Mouse (Mus musculus): ENCODE measurements around the gene Mpzl3.
"Not testable (repeated sequence)": the region's sequence is repeated elsewhere in the genome, so short reads cannot be mapped to it uniquely, and the experiment has no call there.

Mpzl3 gene

DNA sequence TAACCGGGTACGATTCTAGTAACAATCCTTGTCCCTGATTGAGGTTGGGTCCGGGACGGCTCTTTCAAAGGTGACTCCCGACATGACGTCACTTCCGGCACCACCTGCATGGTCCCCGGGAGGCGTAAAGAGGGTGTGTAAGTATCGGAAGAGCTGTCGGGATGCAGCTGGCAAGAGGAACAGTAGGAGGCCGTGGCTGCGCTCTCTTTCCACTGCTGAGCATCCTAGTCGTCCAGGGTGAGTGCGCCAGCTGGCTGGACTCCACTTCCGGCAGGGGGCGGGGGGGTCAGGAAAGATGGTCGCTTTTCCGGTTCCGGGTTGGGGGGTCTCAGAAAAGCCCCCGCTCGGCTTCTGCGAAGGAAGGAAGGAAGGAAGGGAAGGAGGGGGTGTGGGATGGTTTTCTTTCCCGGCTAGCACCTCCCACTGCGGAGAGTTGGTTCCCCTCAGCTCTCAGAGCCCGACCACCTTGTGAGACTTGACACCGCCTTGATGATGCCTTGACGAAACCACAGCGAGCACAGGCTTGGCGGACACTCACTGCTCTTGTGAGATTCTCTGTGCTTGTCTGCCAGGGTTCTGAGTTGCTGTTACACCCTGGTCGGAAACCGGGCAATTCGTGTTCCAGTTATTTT is at the start of gene Mpzl3:
Gene Mpzl3 (plus strand): TSS at position 105 of the 632 bp plus-strand sequence.
- DNase-seq (ENCODE audit: low spot score) = peak; percentile 53

DNA sequence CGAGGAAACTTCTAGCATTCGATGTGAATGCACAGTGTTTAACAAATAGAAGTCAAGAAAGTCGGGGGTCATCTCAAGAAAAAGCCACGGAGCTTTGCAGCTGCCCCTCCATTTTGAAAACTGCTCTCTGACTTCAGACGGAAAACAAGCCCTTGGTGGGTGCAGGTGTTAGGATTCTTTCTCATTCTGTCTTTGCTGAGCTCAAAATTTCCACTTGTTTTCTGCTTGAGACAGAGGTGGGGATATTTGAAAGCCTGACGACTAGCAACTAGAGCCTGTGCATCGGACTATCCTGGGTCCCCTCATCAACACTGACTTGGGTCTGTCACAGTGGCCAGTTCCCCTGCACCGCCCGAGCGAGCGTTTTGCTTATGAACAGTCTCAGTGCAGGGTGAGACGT is 47.6 kb upstream of the Mpzl3 start:
- DNase-seq (ENCODE audit: low spot score) = no peak

DNA sequence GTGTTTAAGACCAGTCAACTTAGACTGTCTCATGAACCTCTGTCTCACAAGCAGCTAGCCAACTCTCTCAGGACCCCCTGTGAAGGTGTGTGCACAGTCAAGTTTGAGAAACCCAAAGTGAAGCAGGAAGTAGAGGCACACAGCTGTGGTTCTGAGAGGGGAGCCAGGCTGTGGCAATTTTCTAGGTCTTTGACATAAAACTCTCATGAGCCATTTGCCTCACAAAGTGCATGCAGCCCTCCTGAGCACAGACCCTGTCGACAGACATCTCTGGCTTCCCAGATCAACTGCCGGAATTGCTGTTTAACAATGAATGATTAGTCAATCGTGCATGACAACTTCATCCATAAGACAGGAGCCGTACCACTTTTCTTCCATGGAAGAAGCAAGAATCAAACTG is 46.6 kb upstream of the Mpzl3 start:
- DNase-seq (ENCODE audit: low spot score) = no peak

DNA sequence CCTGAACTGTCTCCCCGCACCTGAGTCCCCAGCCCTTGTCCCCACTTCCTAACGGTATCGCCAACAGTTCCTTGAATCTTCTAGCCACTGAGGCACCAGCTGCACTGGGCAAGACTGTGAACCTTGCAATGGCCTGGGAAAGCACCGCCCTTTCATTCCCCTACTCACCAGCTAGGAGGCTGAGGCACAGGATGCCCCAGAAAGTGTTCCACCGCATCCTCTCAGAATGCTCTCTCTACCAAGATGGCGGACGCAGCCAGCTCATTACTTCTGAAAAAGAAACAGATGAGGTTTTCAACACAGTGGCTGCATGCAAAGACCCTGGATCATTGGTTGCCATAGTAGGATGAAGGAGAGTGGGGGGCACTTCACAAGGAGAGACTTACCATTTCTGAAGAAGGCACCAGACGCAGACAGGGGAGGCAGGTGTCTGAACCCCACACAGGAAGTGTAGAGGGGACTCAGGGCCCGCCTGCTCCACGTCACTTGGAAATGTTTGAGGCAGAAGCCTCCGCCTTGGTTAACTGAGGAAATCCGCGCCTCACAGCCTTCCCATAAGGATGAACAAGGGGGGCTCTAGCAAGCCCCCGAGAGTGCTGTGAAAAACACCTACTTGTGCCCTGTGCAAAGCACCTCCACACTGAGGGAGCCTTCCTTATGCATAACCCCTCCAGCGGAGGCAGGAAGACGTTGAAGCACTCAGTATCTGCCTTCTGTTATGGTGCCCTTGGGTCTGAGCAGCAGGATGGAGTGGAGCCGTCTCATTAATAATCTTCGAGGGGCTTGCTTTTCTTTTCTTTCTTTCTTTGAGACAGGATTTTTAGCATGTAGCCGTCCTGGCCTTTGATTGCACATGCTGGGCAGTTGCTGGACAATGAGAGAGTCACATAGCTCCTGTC is 45.6 kb upstream of the Mpzl3 start, which contains the start of gene Cd3e:
Gene Cd3e (minus strand): TSS at position 448 of the 899 bp plus-strand sequence.
- no peak for DNase-seq (ENCODE audit: low spot score)

DNA sequence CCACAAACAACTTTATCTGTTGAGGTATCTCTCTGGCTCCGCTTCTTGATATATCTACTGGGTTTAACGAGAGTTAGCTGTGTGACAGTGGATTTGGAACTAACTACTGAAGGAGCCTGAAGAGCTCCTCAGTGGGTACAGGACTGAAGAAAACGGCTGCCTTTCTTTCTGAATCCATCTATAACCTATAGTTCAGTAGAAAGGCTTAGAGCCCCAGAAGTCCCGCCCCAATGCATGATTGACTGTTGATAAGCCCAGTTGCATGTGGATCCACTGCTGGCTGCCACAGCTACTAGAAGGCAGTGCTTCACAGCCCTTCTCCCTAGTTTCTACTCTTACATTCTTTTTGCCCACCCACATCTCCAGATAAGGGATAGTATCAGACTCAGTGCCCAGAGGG is 44.5 kb upstream of the Mpzl3 start:
- no peak for DNase-seq (ENCODE audit: low spot score)

DNA sequence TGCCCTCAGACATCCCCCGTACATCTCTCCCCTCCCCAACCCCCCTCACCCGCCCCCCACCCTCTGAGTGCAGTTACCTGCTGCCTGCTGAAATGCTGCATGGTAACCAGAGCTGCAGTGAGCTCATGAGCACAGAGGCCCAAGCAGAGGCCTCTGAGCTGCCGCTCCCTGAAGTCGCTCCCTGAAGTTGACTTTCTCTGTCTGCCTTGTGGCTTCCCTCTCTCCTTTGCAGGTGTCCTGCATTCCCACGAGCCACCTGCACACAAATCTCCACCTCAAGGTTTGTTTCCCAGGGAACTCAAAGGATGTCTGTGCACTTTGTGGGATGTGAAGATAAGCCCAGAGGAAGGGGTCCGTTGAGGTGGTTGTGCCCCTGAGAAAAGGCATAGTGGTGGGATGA is 43.7 kb upstream of the Mpzl3 start:
- no peak for DNase-seq (ENCODE audit: low spot score)

DNA sequence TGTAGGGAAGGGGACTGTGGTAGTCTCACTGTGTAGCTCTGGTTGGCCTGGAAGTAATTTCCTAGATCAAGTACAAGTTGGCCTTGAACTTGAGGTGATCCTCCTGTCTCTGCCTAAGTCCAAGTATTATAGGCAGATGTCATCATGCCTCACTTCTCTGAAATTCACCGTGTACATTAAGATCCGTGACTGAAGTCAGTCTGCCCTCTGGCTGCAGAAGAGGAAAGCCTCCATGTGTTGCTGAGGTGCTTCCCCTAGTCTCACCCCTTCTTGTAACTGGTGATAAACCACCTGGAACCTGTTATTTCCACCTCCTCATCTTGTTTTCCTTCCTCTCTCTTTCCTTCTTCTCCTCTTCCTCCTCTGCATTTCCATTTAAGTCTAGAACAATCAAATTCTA is 40.1 kb upstream of the Mpzl3 start:
- DNase-seq (ENCODE audit: low spot score) = no peak

DNA sequence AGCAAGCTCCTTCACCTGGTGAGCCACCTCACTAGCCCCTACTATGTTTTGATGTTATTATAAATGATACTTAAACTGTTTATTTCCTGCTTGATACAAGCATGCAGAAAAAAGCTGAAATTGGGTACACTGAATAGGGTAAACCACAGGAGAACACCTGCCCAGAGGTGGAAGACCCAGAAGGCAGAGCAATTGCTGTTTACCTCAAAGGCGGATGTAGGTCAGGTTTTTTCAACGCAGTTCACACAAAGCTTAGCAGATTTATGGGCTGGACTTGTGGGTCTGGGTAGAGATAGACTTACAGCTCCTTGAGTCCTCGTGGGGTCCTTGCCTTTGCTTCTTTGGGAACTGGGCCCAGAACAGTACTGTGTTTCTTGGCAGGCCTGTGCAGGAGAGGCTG is 39.1 kb upstream of the Mpzl3 start:
- DNase-seq (ENCODE audit: low spot score) = no peak

DNA sequence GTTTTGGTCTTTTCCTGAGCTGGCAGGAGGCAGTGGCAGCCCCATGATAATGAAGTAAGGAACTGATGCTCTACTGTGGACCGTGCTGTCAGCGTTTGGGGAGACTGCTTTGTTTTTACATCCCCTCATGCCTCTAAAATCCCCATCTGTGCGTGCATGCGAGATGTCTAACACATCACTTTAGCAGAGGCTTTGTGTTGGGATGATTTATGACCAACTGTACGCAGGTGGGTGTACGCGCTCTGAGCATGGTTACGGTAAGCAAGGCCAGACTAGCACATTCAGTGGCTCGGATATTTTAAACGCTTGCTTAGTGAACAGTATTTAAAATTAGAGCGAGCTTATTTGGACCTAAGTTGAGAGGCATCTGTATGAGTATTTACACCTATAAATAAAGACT is 37.0 kb upstream of the Mpzl3 start:
- no peak for DNase-seq (ENCODE audit: low spot score)

DNA sequence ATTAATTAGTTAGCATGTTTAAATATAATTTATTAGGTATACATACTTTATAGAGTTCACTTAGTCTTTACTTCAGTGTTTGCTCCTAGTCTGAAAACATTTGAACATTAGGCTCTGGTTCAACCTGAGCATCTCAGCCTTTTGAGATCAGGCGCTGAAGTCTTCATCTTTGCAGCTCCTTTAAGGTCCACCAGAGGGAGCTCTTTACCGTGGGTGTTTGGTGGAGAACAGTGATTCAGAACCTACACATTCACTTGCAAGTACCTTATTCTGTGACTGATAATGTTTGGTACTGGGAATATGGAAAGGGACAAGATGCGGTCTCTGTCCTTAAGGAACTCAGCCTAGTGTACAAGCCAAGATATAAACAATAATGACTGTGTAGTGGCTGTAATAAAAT is 32.2 kb upstream of the Mpzl3 start:
- no peak for DNase-seq (ENCODE audit: low spot score)

DNA sequence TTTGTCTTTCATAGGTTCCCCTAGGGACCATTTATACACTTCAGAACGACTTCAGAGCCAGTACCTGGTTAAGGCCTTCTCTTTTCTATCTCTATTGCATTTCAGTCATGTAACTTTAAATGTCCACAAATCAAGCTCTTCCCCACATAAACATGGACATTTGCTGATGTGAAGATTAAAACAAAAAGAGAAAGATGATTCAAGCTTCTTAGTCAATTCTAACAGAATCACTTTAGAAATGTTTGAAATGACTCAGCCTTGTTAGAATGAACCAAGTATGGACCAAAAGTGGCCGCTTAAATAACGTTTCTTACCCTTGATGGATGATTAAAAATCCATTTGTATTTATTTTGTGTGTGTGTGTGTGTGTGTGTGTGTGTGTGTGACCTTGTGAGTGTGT is 31.3 kb upstream of the Mpzl3 start:
- no peak for DNase-seq (ENCODE audit: low spot score)

DNA sequence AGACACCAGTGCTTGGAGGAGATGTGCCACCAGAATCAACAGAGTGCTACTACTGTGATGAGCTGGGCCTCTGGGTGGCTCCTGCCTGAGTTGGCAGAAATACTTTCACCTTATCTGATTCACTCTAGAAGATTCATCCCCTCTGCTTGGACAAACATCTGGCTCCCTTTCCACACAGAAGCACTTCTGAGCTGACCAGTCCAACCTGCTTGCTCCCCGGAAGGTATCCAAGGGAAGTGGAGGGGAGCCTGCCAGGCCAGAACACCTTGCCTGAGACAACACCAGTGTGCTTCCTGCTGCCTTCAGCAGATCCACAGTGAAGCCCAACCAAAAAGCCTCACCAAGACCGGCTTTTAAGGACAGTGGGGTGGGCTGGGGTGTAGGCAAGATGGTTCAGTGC is 30.8 kb upstream of the Mpzl3 start:
- no peak for DNase-seq (ENCODE audit: low spot score)

DNA sequence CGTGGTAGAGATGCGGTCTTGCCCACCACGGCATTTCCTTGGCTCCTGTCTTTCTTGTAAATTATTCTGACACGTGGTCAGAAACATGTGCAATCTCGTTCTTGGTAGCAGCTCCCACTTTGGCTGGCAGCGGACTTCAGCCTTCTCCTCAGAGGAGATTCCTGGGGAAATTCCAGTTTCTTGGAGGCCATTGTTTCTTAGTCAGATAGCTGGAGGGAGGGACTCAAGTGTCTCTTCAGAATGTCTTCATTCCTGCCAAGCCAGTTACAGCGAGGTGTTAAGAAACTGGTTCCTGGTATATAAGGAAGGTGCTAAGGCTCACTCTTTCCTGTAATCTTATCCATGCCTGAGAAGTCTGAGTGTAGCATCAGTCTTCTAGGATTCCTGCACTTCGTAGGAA is 27.6 kb upstream of the Mpzl3 start:
- DNase-seq (ENCODE audit: low spot score) = no peak

DNA sequence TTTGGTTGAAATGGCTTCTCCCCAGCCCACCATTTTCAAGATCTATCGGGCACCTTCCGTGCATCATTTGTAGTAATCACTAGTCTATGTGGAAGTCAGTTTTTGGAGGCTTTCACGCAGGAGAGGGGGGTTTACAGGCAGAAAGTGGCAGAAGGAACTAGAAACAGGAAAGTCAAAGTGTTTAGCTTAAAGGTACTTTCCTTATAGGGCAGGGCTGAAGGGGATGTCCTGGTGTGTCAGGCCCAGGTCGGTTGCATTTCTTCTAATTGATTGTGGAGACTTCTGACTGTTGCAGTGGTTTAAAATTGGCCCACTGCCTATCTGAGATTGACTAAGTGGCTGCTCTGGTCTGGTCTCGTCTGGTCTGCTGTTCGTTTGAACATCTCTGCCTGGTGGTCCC is 24.6 kb upstream of the Mpzl3 start:
- DNase-seq (ENCODE audit: low spot score) = no peak

DNA sequence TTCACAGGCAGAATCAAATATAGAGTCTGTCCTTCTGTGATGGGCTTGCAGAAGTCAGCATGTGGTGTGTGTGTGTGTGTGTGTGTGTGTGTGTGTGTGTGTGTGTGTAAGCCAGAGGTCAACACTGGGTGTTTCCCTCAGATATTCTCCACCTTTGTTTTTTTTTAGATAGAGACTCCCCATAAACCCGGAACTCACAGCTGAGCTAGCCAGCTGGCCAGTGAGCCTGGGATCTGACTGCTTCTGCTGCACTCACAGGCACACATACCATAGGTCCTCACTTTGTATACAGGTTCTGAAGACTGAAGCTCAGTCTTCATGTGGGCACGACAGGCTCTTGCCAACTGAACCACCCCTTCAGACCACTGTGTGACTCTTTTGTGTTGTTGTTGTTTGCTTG is 22.7 kb upstream of the Mpzl3 start:
- no peak for DNase-seq (ENCODE audit: low spot score)

DNA sequence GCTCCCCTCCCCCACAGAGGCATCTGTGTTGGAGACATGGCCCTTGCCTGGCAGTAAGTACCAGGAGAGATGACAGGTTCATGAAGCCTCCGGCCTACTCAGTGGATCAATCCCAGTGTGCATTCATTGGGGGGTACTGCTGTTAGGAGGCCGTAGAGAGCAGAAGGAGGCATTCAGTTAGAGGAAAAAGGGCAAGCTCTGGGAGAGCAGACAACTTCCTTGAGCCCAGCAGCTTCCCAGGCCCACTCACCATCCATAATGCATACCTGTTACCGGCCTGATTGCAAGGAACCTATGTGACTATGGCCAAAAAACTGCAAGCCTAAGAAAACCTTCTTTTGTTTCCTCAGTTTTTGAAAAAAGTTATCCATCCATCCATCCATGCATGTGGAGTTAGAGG is 20.5 kb upstream of the Mpzl3 start:
- DNase-seq (ENCODE audit: low spot score) = no peak

DNA sequence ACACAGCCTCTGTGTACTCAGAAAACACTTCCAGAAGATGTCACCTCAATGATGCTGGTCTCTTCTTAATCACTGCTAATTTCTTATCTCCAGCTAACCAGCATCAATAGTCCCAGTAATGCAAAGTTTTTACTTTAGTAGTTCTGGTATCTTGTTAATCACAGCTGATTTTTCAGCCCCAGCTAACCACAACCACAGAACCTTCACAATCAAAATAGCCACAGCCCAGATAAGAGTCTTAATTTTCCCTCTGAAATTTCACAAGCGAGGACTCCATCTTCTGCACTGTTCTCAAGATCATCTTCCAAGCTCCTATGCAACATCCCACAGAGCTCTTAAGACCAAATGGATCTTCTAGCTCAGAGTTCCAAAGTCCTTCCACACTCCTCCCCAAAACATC is 17.2 kb upstream of the Mpzl3 start:
- not testable (repeated sequence) for DNase-seq (ENCODE audit: low spot score)

DNA sequence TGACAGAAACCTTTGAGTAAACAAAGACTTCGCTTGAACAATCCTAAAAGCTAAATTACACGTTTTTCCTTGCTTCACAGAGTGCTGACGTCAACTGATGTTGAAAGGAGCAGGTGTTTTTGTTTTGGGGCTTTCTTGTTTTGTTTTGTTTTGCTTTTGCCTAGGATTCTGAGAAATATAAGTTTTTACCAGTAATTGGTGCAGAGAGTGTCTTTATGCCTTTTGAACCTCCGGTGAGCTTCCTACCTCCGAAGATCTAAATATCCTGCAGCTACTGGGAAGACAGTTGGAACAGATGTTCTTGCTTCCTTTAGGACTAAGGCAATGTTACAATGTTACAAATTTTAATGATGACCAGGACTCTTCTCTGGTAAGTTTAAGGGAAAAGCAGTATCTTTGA is 15.5 kb upstream of the Mpzl3 start, which contains the start of gene Mpzl2:
Gene Mpzl2 (plus strand): TSS at position 301 of the 400 bp plus-strand sequence.
- DNase-seq (ENCODE audit: low spot score) = no peak

DNA sequence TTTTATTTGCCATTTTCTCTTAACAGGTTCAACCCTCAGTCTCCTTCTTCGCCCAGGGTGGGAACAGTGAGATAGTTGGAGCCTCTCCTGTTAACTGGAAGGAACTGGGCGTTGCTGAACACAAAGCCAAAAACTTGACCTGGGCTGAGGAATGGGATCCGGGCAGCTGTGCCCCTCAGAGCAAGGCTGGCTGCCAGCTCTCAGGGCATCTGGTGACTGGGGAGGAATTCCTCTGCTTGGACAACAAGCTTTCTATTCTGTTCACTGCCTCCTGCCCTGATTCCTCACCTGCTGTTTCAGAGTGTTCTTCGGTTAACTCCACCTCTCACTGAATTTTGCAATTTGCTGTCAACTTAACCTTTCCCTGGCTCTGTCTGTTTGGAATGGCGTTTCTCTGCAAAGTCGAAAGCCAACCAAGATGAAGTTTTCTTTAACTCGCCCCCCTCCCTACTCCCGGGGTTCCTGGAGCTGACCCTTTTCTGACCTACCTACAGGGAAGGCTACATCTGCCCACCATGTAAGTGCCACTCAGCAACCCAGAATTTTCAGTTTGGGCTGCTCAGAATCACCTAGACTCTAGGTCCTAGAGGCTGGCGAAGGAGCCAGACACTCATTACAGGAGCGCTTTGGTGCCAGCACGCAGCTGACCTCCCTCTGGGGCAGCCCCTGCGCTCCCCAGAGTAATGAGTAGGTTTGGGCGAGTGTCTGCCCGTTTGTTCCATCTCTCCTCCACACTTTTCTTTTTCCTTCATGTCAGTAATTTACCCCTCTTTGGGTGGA is 14.7 kb upstream of the Mpzl3 start:
- no peak for DNase-seq (ENCODE audit: low spot score)

DNA sequence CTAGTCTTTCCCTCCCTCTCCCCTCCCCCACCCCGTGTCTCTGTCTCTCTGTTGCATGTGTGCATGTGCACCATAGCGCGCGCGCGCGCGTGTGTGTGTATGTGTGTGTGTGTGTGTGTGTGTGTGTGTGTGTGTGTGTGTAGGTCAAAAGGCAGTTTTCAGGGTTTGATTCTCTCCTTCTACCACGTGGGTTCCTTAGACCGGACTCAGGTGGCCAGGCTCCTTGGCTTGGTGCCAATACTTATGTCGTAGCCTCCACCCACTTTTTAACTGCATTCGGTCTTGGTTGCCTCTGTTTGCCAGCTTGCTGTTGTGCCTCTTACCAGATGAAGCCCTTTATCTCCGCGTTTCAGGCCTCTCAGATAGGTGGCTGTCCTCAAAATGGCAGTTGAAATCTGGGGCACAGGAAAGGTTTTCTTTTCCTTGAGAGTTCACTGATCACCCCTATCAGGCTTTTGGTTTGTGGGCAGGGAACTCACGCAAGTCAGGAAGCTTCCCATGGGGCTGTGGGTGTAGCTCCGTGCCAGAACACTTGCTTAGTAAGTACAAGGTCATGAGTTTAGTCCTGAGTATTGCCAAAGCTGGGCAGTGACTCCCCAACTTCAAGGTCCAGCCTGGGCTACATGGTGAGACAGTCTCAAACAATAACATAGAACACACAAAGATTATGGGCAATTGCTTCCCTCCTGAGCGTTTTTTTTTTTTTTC is 13.7 kb upstream of the Mpzl3 start:
- DNase-seq (ENCODE audit: low spot score) = no peak

DNA sequence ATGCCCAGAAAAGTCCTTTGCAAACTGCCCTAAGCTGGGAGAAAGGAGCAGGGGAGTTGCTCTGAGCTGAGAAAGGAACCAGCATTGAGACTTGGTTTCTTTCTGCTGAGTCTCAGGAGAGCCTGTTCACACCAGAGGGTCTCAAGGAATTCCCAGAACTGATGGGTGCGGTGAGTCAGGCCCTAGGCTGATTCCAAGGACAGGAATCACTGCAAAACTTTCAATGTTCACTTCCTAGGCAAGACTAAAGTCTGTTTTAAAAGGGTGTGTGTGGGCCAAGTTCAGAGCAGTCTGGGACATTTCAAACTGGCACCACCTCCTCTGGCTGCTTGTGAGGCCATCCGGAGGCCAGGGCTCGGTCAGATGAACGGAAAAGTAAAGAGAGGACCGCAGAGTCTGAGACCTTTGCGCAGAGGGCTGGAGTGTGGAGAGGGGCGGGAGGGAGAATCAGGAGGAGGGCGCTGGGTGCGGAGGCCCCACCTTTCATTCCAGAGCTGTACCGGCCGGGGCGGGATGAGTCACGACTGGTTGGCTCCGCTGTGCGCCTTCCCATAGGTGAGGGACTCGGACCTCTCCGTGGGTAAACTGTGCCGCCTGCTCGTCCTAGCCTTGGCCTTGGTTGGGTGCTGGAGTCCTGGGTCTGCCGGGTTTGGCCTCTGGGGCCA is 12.8 kb upstream of the Mpzl3 start:
- DNase-seq (ENCODE audit: low spot score) = peak; percentile 17

DNA sequence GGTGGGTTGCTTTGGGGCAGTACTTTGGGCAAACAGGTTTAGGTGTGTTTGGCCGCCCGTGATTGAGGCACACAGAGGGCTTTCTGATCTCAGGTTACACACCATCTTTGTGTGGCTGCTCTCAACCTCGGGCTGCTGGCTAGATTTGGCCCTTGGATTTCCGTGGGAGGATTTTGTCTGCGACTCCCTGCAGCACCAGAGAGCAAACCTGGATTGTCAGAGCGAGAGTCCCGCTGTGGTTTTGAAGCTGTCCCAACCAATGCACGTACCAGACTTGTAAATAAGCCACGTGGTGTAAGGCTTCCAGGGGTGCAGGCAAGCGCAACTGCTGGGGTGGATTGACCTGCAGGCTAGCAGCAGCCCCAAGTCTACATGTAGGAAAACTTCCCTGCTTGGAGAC is 12.0 kb upstream of the Mpzl3 start:
- DNase-seq (ENCODE audit: low spot score) = no peak

Measured in ovary, adult 18-20 months (tissue).